Mouse (Mus musculus) ovary, postnatal 10 days (tissue): ENCODE measurements at regions not wholly inside any gene's neighbourhood (a gene's known extent, or its start where the extent isn't known, plus 50 kb on each side); places are given as distances from the start of the nearest gene placed in this dataset.

ENCODE experiments used
- DNase-seq: peaks from one replicate; pipeline ENCODE4 v3.0.0; 2022; ENCODE audit warnings: low spot score

DNA sequence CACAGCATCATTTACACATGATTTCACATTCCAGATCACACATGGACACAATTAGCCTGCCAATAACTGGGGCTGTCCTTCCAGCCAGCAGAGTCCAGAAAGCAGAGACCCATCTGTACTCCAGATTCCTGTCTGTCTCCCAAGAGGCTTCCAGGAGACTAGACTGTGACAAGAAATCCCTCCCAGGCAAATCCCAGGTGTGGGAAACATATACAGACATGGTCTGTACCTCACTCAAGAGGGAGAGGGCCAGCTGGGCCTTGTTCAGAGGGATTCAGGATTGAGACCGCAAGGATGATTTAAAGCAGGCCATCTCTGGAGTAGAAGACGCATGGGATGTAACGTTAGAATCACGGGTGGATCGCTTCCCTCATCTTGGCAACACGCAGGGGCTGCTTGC, 182.7 kb upstream of the Prr30 start:
- no peak for DNase-seq

DNA sequence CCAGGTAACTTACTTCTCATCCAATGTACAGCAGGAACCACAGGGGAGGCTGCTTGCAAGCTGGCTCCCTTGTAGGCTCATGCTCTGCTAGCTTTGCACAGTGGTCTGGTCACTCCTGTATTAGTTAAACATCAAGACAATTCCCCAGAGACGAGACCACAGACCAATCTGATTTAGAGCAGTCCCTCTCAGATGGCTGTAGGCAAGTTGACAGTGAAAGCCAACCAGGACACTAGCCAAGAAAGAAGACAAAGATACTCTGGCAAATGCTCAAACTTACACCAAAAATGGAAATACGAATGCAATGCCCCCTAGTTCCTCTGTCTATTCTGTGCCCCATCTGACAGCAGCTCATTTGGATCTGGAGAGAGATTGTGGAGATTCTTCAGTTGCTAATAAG, 181.8 kb upstream of the Prr30 start:
- no peak for DNase-seq

DNA sequence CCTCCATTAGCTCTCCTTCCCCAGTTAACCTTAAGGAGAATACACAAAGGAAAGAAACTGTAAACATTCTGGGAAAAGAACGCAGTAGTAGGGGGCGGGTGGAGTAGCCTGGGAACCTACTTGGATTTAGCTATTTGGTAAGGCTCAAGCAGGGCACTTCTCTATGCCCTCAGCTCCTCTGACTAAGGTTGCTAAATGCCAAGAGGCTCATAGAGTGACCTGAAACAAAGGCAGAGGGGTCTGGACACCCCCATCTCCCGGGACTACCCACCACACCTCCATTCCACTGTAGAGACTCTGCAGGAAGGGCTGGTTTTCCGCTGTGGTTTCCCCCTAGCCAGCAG, 179.5 kb upstream of the Prr30 start:
- DNase-seq, result no peak

DNA sequence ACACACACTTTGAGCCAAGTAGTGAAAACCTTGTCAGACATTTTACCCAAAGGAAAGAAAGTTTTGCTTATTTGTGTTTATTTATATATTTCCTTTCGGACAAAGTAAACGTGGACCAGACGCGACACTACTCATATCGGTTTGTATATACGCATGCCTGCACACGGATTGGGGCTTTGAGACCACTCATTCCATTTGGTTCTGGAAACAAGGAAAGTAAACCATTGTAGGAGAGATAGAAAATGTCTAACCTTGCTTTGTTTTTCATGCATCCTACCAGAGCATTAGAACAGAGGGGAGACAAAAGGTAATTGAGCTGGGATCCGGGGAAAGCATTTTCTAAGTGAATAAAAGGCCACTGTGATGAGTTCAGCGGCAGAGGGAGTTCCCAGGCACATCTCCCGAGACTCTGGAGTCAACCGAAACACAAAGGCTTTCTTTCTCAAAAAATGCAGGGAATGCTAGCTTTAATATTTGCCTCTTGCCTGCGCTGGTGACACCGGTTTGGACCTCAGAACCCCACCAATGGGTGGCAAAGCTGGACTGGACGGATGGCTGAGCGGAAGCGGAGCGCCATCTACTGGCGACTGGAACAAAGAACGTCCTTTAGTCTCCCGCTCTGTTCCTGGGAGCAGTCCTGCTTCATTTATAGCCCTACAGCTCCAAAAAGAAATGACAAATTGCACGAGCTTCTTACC, 179.0 kb upstream of the Prr30 start:
- DNase-seq, result peak; percentile 45

GRCm38 (mm10) chr14:101378545-101378944, 178.4 kb upstream of the Prr30 start:
- no peak for DNase-seq

DNA sequence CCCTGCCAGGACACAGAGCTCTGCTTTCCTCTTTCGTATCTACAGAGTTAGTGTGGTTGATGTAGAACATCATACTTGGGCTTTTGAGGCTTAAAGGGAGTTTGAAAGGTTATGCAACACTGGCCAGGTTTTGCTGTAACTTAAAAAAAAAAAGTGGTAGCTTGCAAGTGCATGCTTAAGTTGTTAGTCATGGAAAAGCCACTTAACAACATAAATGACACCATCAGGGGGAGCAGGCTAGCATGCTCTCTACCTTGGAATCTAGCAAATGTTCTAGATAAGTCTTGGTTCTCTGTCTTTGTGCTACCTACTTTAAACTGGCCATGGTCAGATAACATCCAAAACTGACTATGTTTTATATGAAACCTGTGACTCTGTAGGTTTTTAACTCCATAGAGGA, 176.6 kb upstream of the Prr30 start:
- no peak for DNase-seq

- no peak for DNase-seq
Measured at GRCm38 (mm10) chr14:101375833-101376232, 175.7 kb upstream of the Prr30 start.

DNA sequence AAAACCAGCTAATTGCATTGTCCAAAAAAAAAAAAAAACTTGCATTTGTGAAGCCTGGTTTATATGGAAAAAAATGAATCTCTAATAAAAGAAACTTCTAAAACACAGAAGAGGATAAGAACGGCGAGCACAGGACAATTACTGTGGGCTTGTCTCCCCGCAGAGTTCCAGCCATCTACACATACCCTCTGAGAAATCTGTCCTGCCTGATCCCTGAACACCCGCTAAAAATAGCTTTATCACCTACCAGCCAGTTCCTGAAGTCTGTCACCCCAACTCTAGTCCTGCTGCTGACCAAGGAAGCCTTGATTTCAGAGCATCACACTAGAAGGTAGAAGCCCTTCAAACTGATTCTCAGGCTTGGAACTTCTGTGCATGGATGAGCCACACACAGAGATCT, 173.7 kb upstream of the Prr30 start:
- no peak for DNase-seq

DNA sequence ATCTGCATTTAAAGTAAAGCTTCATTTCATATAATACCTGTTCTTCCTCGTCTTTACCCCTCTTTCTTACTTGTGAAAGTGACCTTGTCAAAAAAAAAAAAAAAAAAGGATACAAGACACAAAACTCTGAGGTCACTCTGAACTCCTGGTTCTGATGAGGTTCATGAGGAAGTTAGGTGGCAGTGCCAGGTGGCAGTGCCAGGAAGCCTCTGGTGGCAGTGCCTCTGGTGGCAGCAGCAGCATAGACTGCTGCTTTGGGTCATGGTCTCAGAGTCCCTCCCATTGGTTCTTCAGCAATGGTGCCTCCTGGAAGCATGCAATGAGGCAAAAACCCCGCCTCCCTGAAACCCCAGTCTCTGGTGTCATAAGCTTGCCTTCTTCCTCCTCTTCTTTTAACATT, 159.7 kb upstream of the Prr30 start:
- no peak for DNase-seq

GRCm38 (mm10) chr14:101353009-101353378, 152.9 kb upstream of the Prr30 start:
- DNase-seq, result no peak

DNA sequence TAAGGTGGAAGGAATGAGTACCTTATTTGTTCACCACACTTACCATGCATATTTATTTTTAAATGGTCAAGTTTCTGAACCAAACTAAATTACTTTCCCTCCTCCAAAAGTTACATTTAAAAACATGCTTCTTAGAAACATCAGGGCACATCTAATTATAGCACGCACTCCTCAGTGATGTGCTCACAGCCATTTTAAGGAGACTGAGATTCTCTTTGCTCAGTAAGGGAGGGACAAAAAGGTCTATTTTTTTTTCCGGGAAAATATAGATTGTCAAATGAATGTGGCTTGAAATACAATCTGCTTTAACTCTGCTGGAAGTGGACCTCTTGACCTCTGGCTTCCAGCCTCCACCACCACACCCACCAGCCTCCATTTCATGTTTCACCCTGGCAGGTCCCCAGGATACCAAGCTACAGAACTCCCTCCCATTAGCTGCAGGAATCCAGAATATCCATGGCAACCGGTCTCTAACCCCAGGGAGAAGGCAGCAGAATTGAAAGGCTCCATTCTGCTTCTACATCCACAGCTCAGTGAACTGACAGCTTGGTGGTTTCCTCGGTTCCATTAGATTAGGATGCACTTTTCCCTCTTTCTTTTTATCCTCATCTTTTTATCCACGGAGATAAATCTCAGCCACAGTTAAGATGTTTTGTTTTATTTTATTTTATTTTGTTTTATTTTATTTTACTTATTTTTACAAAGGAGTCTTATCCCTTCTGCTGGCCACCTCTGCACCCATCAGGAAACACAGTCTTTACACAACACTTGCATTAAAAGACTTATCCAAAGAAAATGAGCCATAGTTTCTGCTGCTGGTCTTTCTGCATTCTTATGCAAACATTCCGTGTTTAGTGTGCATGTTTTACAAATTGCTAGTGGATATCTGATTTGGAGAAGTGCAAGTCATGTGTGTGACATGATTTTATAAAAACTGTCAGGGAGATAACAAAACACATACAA, 152.2 kb upstream of the Prr30 start:
- no peak for DNase-seq

DNA sequence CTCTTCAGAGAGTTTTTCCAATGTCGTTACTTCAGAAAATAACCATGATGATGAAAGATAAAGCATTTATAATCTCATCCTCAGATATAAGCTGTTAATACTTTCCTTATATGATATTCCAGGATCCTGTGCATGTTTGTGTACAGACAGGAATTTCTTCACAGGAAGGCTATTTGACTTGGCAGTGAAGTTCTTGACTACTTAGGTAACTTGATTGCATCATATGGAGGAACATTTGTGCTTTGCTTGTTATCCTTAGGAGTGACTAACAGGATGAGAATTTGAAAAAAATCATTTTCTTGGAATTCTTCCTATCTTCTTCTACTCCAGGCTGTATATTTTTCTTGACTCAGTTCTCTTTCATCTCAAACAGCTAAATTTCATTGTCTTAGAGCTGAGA, 140.2 kb upstream of the Prr30 start:
- no peak for DNase-seq

- DNase-seq, result no peak
Measured at GRCm38 (mm10) chr14:101332015-101332414, 131.9 kb upstream of the Prr30 start.

GRCm38 (mm10) chr14:101327421-101327820, 127.3 kb upstream of the Prr30 start:
- DNase-seq, result no peak

GRCm38 (mm10) chr14:101326477-101326941, 126.4 kb upstream of the Prr30 start:
- DNase-seq, result no peak

GRCm38 (mm10) chr14:101323361-101323760, 123.2 kb upstream of the Prr30 start:
- no peak for DNase-seq

DNA sequence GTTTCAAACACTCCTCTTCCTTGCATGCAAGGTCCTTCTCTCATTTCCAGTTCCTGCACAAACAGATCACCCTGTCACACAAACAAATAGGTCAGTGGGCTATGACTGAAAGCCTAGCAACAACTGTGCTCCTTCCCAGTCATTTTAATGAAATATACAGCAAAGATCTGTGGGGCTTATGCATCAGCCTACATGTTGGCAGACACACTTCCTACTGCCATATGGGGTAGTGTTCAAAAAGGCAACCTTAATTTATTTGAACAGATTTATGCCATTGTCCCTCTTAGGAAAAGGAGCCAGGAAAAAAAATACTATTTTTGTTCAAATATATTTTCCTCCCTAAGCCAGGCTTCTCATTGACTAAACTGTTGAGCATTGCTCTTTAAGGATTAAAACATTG, 107.8 kb upstream of the Prr30 start:
- no peak for DNase-seq

DNA sequence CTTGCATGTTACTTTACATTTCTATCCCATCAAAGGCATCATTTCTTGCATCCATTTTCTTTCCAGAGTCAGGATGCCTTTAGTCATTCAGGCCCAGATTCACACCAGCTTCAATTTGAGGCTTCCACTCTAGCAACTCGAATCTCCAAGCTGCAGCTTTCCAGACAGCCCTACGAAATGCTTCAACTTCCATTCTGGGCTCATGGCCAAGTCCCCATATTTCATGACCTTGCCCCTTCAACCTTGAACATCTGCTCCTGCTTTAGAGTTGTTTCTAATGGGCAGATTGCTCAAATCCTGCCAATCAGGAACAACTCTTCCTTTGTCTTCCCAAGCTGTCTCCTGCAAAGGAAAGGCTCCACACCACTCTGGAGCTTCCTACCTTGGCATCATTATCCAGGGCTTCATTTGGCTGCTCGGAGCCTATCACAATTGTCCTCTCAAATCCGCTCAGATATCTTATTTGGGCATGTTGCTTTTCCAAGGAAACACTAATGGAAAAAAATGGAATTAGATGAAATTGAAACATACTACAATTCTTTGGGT, 104.4 kb upstream of the Prr30 start:
- DNase-seq, result no peak

DNA sequence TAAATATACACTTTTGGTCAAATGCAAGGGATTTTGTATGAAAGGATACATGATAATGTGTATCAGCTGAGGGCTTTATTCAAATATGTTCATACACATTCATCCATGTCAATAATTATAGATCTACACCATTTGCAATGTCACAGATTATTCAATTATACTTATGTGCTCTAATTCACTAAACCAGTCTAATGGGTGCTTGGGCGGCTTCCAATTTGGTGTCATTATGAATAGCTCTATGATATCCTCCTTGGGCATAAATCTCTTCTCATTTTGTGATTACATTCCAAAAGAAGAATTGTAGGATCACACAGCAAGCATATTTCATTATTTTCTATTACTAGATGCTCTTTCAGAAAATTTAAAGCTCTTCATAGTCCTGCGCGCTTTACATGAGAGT, 97.7 kb upstream of the Prr30 start:
- no peak for DNase-seq

GRCm38 (mm10) chr14:101294693-101295092, 94.6 kb upstream of the Prr30 start:
- DNase-seq, result no peak

DNA sequence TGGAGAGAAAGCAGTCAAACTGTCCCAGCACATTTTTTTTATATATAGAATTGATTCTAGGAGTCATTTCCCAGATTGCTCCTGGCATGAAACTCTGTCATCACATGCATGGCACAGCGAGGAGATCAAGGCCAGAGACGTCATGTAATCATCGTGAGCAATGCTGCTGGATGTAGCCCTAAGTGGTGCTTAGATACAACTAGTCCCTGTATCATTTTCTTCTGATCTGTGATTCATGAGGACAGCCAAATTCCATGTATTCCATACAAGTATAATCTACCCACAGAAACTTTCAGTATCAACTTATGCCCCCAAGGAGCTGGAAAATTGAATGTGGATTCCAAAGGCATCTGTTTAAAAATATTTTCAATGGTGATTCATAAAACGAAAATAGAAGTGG, 87.6 kb upstream of the Prr30 start:
- no peak for DNase-seq

DNA sequence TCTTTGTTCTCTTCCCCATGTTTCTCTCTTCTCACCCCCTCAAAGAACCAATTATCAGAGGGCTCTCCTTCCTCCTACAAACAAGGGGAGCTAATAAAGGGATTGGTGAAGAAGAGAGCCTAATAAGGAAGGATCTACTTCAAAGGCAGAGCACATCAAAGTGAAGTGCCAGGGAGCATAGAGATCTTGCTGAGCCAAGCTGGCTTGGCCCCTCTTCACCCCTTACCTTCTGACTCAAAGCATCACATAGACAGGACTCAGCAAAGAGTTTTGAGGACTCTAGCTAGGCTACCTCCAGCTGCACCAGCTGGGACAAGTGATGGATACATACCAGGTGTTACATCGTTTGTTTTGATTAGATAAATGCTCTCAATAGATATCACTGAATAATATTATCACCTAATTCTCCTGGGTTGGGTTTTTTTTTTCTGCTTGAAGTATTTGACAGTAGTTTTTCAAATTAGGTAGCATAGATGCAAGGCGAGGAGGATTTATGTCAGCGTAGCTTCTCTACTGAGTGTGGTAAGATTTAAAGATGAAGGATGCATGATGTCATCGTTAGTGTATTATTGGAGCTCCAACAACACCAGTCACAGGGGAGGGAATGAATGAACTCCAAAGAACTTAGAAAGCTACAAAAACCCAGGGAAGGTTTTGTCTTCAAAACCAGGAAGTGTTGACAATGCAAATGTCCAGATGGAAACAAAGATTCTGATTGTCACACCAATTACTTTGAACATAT, 69.1 kb upstream of the Prr30 start:
- DNase-seq, result no peak

DNA sequence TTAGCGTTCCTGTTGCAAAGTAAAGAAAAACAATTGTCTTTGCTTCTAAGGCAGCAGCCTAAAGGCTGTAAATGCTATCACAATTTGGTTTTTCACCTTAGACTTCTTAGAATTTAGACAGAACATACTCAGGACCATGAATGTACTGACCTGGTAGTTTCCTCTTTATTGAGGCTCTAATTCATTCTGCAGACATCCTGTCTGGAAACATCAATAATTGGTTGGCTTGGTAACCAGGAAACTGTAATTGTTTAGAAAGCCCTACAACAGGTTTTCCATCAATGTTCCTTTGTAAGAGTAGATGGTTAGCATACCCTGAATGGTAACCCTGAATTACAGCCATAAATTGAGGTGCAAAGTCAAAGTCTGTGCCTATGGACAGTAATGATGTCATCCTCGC, 67.4 kb upstream of the Prr30 start:
- no peak for DNase-seq
